Mouse (Mus musculus): ENCODE results near the gene Otx1. TPM values are rescaled to one million over a fixed set of nuclear protein-coding genes. Genes with fewer than 3 reads are reported as not detected.

The Otx1 gene
- polyA plus RNA-seq (2015; fragmentation: Nextera tagmentation; extraction: Ambion mirVana), result 23.2 and 23.5 TPM in 2 replicates

GRCm38 (mm10) chr11:22002783-22003340 lies at the start of gene Otx1:
Otx1 (minus strand) TSS chr11:22002897.
- Histone ChIP-seq H3K4me3 (replicated peaks) (peak within 1 kb of the TSS; percentile 67), H3K4me1 (replicated peaks) (peaks cover 79% of the 10 kb centered on the region), H3K9ac (replicated peaks) (peak within 1 kb of the TSS; percentile 88), H3K36me3 (no peaks in the 10 kb centered on the region), H3K27me3 (peaks cover 67% of the 10 kb centered on the region), H3K9me3 (no peaks in the 10 kb centered on the region), H3K27ac (peak within 1 kb of the TSS; percentile 94), H3K4me2 (replicated peaks) (peak within 1 kb of the TSS; percentile 76)
- under 1% methylated on average over 34 of the region's 34 CpGs for WGBS
- ATAC-seq, result no peak

- no peak for ATAC-seq
- WGBS, result 86% methylated on average over 7 of the region's 7 CpGs
- peaks cover 5% of the 10 kb centered on the region; the same call in 1 of the 2 replicates for H3K27me3 ChIP-seq
- no peak overlapping the region for H3K4me3 ChIP-seq (replicated peaks)
- no peaks in the 10 kb centered on the region for H3K9me3 ChIP-seq
- H3K27ac ChIP-seq, result no peak overlapping the region
- no peak overlapping the region for H3K4me2 ChIP-seq (replicated peaks)
- no peak overlapping the region for H3K9ac ChIP-seq (replicated peaks)
- peaks cover 3% of the 10 kb centered on the region; the same call in 1 of the 2 replicates for H3K36me3 ChIP-seq
- H3K4me1 ChIP-seq (replicated peaks), result peaks cover 12% of the 10 kb centered on the region
Observed at GRCm38 (mm10) chr11:22050864-22051263, 48.2 kb upstream of the Otx1 start.

GRCm38 (mm10) chr11:22039854-22040426 lies 37.2 kb upstream of the Otx1 start:
- no peak overlapping the region for H3K4me2 ChIP-seq (replicated peaks)
- no peak for ATAC-seq
- WGBS, result 18% methylated on average over 6 of the region's 6 CpGs
- no peak overlapping the region for H3K4me3 ChIP-seq (replicated peaks)
- H3K36me3 ChIP-seq, result no peaks in the 10 kb centered on the region
- H3K4me1 ChIP-seq (replicated peaks), result peaks cover 36% of the 10 kb centered on the region
- H3K27me3 ChIP-seq, result peaks cover 13% of the 10 kb centered on the region; the same call in 1 of the 2 replicates
- H3K9ac ChIP-seq (replicated peaks), result no peak overlapping the region
- no peak overlapping the region for H3K27ac ChIP-seq
- no peaks in the 10 kb centered on the region for H3K9me3 ChIP-seq

- WGBS, result 3% methylated on average over 7 of the region's 7 CpGs
- Histone ChIP-seq H3K27ac (no peak overlapping the region), H3K36me3 (no peaks in the 10 kb centered on the region), H3K4me3 (replicated peaks) (no peak overlapping the region), H3K9ac (replicated peaks) (no peak overlapping the region), H3K9me3 (no peaks in the 10 kb centered on the region), H3K27me3 (no peaks in the 10 kb centered on the region), H3K4me1 (replicated peaks) (peaks cover 24% of the 10 kb centered on the region), H3K4me2 (replicated peaks) (no peak overlapping the region)
- 0 out of 2 replicates have a peak, but pooled peaks have one; percentile 41 for ATAC-seq
Observed at GRCm38 (mm10) chr11:22034564-22035105, 31.9 kb upstream of the Otx1 start.

- no peak overlapping the region for H3K4me2 ChIP-seq (replicated peaks)
- H3K4me1 ChIP-seq (replicated peaks), result peaks cover 21% of the 10 kb centered on the region
- no peaks in the 10 kb centered on the region for H3K27me3 ChIP-seq
- ATAC-seq, result no peak
- 88% methylated on average over 3 of the region's 3 CpGs for WGBS
- no peak overlapping the region for H3K4me3 ChIP-seq (replicated peaks)
- no peaks in the 10 kb centered on the region for H3K9me3 ChIP-seq
- H3K27ac ChIP-seq, result no peak overlapping the region
- no peaks in the 10 kb centered on the region for H3K36me3 ChIP-seq
- no peak overlapping the region for H3K9ac ChIP-seq (replicated peaks)
Observed at GRCm38 (mm10) chr11:22033582-22033981, 30.9 kb upstream of the Otx1 start.

GRCm38 (mm10) chr11:22020602-22021001 lies 17.9 kb upstream of the Otx1 start:
- H3K9ac ChIP-seq (replicated peaks), result no peak overlapping the region
- peaks cover 14% of the 10 kb centered on the region for H3K36me3 ChIP-seq
- H3K27ac ChIP-seq, result no peak overlapping the region
- H3K9me3 ChIP-seq, result peaks cover 3% of the 10 kb centered on the region; the same call in 1 of the 2 replicates
- no peak for ATAC-seq
- no peak overlapping the region for H3K4me2 ChIP-seq (replicated peaks)
- peaks cover 26% of the 10 kb centered on the region for H3K4me1 ChIP-seq (replicated peaks)
- H3K4me3 ChIP-seq (replicated peaks), result no peak overlapping the region
- H3K27me3 ChIP-seq, result peaks cover 16% of the 10 kb centered on the region
- WGBS, result 93% methylated on average over 2 of the region's 2 CpGs

GRCm38 (mm10) chr11:22017444-22017843 lies 14.7 kb upstream of the Otx1 start:
- Histone ChIP-seq H3K27me3 (peaks cover 31% of the 10 kb centered on the region), H3K9ac (replicated peaks) (no peak overlapping the region), H3K4me2 (replicated peaks) (no peak overlapping the region), H3K27ac (no peak overlapping the region), H3K36me3 (peaks cover 14% of the 10 kb centered on the region), H3K4me1 (replicated peaks) (peaks cover 37% of the 10 kb centered on the region), H3K9me3 (peaks cover 3% of the 10 kb centered on the region; the same call in 1 of the 2 replicates), H3K4me3 (replicated peaks) (no peak overlapping the region)
- peak; percentile 87 for ATAC-seq
- WGBS, result 6% methylated on average over 8 of the region's 8 CpGs

GRCm38 (mm10) chr11:22016341-22016740 lies 13.6 kb upstream of the Otx1 start:
- no peak for ATAC-seq
- Histone ChIP-seq H3K4me1 (replicated peaks) (peaks cover 37% of the 10 kb centered on the region), H3K9ac (replicated peaks) (no peak overlapping the region), H3K36me3 (peaks cover 9% of the 10 kb centered on the region), H3K27me3 (peaks cover 32% of the 10 kb centered on the region), H3K27ac (no peak overlapping the region), H3K9me3 (peaks cover 3% of the 10 kb centered on the region; the same call in 1 of the 2 replicates), H3K4me2 (replicated peaks) (no peak overlapping the region), H3K4me3 (replicated peaks) (no peak overlapping the region)
- WGBS, result 8% methylated on average over 3 of the region's 3 CpGs

GRCm38 (mm10) chr11:22008817-22009216 lies 6.1 kb upstream of the Otx1 start:
- Histone ChIP-seq H3K36me3 (no peaks in the 10 kb centered on the region), H3K4me3 (replicated peaks) (peak overlapping the region; percentile 39), H3K9ac (replicated peaks) (no peak overlapping the region), H3K27ac (peak overlapping the region; percentile 86), H3K4me2 (replicated peaks) (peak overlapping the region; percentile 76), H3K4me1 (replicated peaks) (peaks cover 54% of the 10 kb centered on the region), H3K27me3 (peaks cover 59% of the 10 kb centered on the region), H3K9me3 (no peaks in the 10 kb centered on the region)
- ATAC-seq, result no peak
- 6% methylated on average over 2 of the region's 2 CpGs for WGBS

- H3K27me3 ChIP-seq, result peaks cover 55% of the 10 kb centered on the region
- peak overlapping the region; percentile 39 for H3K4me3 ChIP-seq (replicated peaks)
- H3K36me3 ChIP-seq, result no peaks in the 10 kb centered on the region
- H3K4me1 ChIP-seq (replicated peaks), result peaks cover 60% of the 10 kb centered on the region
- WGBS, result under 1% methylated on average over 10 of the region's 10 CpGs
- ATAC-seq, result peak; percentile 59
- peak overlapping the region; percentile 66 for H3K9ac ChIP-seq (replicated peaks)
- peak overlapping the region; percentile 86 for H3K27ac ChIP-seq
- H3K4me2 ChIP-seq (replicated peaks), result peak overlapping the region; percentile 76
- H3K9me3 ChIP-seq, result no peaks in the 10 kb centered on the region
Observed at GRCm38 (mm10) chr11:22008129-22008596, 5.5 kb upstream of the Otx1 start.

- H3K9ac ChIP-seq (replicated peaks), result peak overlapping the region; percentile 66
- H3K4me2 ChIP-seq (replicated peaks), result peak overlapping the region; percentile 76
- H3K4me3 ChIP-seq (replicated peaks), result peak overlapping the region; percentile 39
- H3K4me1 ChIP-seq (replicated peaks), result peaks cover 64% of the 10 kb centered on the region
- peak overlapping the region; percentile 86 for H3K27ac ChIP-seq
- no peaks in the 10 kb centered on the region for H3K36me3 ChIP-seq
- 3% methylated on average over 6 of the region's 6 CpGs for WGBS
- H3K27me3 ChIP-seq, result peaks cover 54% of the 10 kb centered on the region
- no peaks in the 10 kb centered on the region for H3K9me3 ChIP-seq
- ATAC-seq, result no peak; the same call in 1 of the 2 replicates
Observed at GRCm38 (mm10) chr11:22007781-22008110, 5.0 kb upstream of the Otx1 start.

- H3K27ac ChIP-seq, result peak overlapping the region; percentile 86
- peaks cover 51% of the 10 kb centered on the region for H3K27me3 ChIP-seq
- peak overlapping the region; percentile 39 for H3K4me3 ChIP-seq (replicated peaks)
- peak overlapping the region; percentile 76 for H3K4me2 ChIP-seq (replicated peaks)
- H3K9ac ChIP-seq (replicated peaks), result peak overlapping the region; percentile 66
- peak; percentile 25 for ATAC-seq
- no peaks in the 10 kb centered on the region for H3K36me3 ChIP-seq
- H3K4me1 ChIP-seq (replicated peaks), result peaks cover 69% of the 10 kb centered on the region
- no peaks in the 10 kb centered on the region for H3K9me3 ChIP-seq
- WGBS, result 4% methylated on average over 20 of the region's 20 CpGs
Observed at GRCm38 (mm10) chr11:22007088-22007780, 4.5 kb upstream of the Otx1 start.

Measured in midbrain, embryonic 13.5 days (tissue).